Mouse (Mus musculus) B cell, adult 67 days (primary cell): ENCODE data around the gene Fuom. TPM values are rescaled to one million over a fixed set of nuclear protein-coding genes. Genes with fewer than 3 reads are reported as not detected.

Source experiments
- total RNA-seq, 2 experiments: library from RNA; stranded (reverse); gene quantifications; 4 replicates each; pipeline ENCODE4 v1.2.4; 2023

Gene Fuom
- total RNA-seq: 1 to 10 TPM; 3.3 to 3.9 TPM

DNA sequence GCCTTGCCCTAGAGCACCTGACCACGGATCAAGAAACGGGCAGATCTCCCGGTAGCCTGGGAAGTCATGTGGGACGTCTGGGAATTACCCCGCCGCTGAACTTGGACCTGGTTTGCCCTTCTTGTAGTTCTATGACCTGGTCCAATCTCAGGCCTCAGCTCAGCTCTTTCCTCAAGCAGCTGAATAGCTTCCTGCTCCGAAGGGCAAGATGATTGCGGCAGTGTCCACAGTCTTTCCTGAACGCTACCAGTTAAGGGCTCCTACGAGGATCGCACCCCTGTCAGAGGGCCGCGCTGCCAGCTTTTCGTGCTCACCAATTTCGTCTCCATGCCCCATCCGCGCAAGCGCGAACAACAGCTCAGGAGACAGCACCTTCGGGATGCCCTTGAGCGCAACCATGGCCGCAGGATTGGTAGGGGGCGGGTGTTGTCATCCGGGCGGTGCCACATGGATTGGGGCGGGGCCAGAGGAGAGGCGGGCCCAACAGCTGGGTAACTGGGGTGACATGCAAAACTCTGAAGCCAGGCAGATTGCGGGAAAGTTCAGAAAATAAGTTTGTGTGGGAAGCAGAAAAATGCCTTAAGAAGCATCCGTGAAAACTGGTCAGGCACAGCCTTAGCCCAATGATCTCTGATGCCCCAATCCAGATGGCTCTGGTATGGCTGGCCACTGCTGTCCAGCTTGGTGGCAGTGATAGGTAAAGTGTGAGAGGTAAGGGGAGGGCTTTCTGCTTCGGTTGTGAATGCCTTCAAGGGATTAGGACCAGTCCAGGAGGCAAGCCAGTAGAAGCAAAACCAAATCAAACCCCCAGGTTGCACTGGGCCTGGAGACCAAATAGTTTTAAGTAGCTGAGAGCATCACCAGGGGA lies at the start of gene Fuom:
Gene Fuom (minus strand): TSS at position 449 of the 868 bp plus-strand sequence.

DNA sequence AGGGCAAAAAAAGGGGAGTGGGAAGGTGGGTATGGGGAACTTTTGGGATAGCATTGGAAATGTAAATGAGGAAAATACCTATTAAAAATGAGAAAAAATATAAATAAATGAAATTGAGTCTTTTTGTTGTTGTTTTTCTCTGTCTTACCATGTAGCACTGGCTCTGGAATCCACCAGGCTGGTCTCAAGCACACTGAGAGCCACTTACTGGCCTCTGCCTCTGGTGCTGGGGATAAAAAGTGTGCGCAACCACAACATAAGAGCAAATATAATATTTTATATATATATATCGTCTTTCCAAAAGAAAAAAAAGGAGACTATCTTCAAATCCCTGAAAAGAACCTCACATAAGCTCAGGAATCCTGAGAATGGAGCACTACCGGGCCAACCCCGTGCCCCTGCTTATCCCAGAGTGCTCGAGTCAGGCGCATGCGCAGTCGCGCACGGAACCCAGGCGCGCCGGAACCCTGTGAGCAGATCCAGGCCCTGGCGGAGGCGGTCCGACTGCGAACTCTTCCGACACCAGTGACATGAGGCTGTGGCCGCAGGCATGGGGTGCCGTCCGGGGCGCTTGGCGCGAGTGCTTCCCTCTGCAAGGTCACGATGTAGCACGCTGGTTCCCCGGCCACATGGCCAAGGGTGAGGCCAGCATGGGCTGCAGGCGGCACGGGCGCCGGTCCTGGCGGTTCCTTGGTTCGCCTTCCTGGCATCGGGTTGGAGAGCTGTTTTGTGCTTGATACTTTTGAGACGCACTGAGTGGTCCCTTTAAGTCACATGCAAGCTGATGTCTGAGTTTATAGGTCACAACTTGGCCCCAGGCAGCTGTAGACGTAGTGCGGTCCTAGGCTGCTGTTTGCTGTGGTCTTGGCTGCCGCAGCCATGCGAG lies 35.1 kb upstream of the Fuom start, which contains the start of gene Mtg1:
Gene Mtg1 (plus strand): TSS at position 430 of the 886 bp plus-strand sequence.

DNA sequence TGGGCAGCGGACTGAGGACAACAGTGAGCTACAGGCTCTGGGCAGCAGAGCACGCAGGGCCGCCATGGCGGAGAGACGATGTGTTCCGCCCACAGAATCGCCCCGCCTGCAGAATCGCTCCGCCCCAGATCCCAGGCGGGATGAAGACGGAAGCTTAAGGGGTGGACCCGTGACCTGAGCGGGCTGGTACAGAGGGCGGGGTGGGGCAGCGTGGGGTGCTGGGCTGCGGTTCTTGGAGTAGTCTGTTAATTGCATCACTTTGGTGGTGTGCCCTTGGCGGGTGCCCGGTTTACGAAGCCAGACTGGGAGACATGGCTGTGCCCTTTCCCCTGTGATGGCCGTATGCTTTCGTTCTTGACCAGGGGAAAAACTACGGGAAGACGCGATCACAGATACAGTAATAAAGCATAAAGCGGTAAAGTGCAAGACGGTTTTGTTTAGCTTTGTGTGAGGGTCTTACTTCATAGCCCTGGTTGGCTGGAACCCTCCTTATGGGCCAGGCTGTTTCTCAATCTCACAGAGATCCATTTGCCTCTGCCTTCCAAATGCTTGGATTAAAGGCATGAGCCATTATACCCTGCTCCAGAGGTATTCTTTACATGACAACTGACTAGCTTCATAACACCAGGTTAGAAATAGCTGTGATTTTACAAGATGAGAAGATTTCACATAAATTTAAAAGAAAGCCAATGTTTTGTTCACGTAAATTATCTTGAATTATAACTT lies 14.3 kb upstream of the Fuom start, which contains the start of gene Echs1:
Gene Echs1 (minus strand): TSS at position 148 of the 726 bp plus-strand sequence.

DNA sequence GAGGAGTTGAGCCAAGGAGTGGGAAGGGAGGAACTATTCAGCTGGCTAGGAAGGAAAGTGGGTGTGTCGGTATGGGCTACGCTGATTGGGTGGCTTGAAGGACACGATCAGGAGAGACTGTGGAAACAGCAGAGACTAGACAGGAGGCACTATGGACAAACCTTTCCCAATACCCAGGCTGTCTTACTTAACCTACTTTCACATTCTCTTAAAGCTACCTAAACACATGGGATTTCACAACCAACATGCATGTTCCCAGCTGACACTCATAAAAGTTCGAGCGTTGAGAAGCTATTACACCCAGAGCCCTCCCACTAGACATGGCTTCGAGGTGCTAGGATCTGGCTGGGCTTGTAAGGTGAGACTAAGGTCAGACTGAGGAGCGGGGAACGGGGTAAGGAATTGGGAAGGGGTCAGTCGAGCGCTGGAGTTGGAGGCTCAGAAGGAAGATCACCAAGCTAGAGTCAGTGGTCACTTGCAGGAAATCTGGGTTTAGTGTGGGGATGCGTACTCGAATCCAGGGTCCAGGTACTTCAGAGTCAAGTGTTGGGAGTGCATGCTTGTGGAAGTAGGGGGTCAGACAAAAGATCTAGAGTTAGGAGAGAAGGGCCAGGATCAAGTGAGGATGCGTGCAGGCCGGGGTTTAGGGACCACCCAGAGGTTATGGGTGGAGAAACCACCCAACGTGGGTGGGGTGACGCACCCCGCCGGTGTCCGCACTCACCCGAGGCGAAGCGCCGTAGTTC lies 13.5 kb upstream of the Fuom start, which contains the start of gene Paox:
Gene Paox (plus strand): TSS at position 217 of the 746 bp plus-strand sequence.

GRCm38 (mm10) chr7:140092924-140093528 lies 9.2 kb downstream of the Fuom start, which contains the start of gene Prap1:
Gene Prap1, plus strand, starts transcription at chr7:140093395.

DNA sequence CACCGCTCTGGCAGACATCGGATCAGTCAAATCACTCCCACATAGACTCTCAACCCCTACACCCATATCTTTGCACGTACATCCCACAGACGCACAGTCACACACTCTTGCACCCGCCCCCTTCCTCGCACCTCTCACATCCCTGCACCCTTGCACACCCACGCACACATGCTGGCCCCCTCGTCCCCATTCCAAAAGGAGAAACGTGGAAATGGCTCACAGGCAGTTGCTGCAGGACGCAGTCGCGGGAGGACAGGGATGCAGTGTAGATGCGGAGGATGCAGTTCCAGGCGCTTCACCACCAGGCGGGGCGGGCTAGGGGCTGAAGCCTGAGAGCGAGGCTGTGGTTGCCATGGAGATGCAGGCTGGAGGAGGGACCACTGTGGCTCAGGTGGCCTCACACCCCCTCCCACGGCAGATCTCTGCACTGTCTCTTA lies 20.0 kb downstream of the Fuom start, which contains the start of gene Caly:
Gene Caly (minus strand): TSS at position 307 of the 437 bp plus-strand sequence.

DNA sequence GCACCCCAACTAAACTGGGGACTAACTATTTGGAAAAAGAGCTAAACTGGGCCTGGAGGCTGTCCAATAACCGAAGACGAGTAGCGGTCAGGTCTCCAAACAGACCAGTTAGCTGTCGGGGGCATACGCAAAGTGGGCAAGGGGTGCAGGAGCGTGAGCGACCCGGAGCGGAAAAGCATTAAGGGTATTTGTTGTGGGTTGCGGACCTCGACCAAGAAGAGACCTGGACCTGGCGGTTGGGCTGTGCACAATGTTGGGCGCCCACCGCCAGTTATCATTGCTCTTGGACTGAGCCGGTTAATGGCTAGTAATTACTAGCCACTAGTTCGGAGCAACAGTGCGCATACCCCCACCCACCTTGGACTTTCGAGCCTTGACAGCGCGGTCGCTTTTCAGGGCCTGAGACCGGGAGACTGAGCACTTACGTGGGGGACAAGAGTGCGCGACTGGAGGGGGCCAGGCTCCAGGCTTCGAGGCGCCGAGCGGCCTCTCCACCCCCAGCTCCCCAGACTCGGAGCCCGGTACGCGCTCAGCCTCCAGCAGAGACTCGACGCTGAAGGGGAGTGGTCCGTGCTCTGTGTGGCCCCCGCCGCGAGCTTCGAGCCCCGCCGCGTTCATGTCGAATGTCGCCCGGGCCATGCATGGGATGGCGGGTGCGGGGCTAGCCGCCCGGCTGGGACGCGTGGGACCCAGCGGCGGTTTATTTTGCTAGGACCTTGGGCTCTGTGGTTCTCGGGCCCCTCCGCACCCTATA lies 53.7 kb downstream of the Fuom start, which contains the start of gene Msx3:
Gene Msx3 (minus strand): TSS at position 729 of the 754 bp plus-strand sequence.

Other genes with a start within 250 kb of the Fuom start
- gene Kndc1, start 207.7 kb downstream of the Fuom start, total RNA-seq: not detected
- gene Utf1, start 158.7 kb downstream of the Fuom start, total RNA-seq: under 1 TPM in 1 of 2 experiments, not detected in 1; 0.61 TPM
- gene 6430531B16Rik, start 123.7 kb downstream of the Fuom start, total RNA-seq: not detected
- gene Adam8, start 109.9 kb downstream of the Fuom start, total RNA-seq: 1 to 10 TPM; 3.4 to 3.8 TPM
- gene Zfp511, start 66.0 kb downstream of the Fuom start, total RNA-seq: 10 to 100 TPM; 41.0 to 41.5 TPM
- gene Tubgcp2, start 65.8 kb downstream of the Fuom start, total RNA-seq: 10 to 100 TPM; 32.2 to 36.2 TPM
- gene Msx3, start 53.4 kb downstream of the Fuom start, total RNA-seq: not detected
- not detected for gene Caly, start 19.9 kb downstream of the Fuom start, total RNA-seq
- gene Prap1, start 9.0 kb downstream of the Fuom start, total RNA-seq: not detected
- gene Paox, start 13.4 kb upstream of the Fuom start, total RNA-seq: 1 to 10 TPM; 2.7 to 3.7 TPM
- gene Echs1, start 14.0 kb upstream of the Fuom start, total RNA-seq: 10 to 100 TPM; 26.3 to 29.7 TPM
- 10 to 100 TPM; 12.5 to 23.6 TPM for gene Mtg1, start 35.1 kb upstream of the Fuom start, total RNA-seq
- gene Sprn, start 52.4 kb upstream of the Fuom start, total RNA-seq: not detected
- not detected for gene Olfr522, start 62.3 kb upstream of the Fuom start, total RNA-seq
- not detected for gene Olfr523, start 70.8 kb upstream of the Fuom start, total RNA-seq
- not detected for gene Olfr524, start 103.5 kb upstream of the Fuom start, total RNA-seq
- not detected for gene Cd163l1, start 115.8 kb upstream of the Fuom start, total RNA-seq
- gene 5830411N06Rik, start 144.8 kb upstream of the Fuom start, total RNA-seq: not detected
- not detected for gene Olfr525, start 218.4 kb upstream of the Fuom start, total RNA-seq
- gene Olfr527, start 231.6 kb upstream of the Fuom start, total RNA-seq: not detected